Mouse (Mus musculus): ENCODE measurements around the gene Zfp213. TPM values are rescaled to one million over a fixed set of nuclear protein-coding genes. Genes with fewer than 3 reads are reported as not detected.

The Zfp213 gene
- polyA plus RNA-seq, 1 experiment from 2014 or later, result 14.8 TPM

- DNase-seq (ENCODE audit: low spot score) (no peak), ATAC-seq (replicated peaks; ENCODE audit: low FRiP score) (no peak)
- no peak overlapping the region for H3K4me3 ChIP-seq (ENCODE audit: low read depth, low read length)
- no peak overlapping the region for H3K9ac ChIP-seq (ENCODE audit: low read depth, low read length)
- peaks cover 19% of the 10 kb centered on the region for H3K4me1 ChIP-seq (replicated peaks; ENCODE audit: control insufficient read depth, insufficient read depth, low read length)
- no peak overlapping the region for H3K4me2 ChIP-seq
- no peaks in the 10 kb centered on the region for H3K27me3 ChIP-seq (replicated peaks; ENCODE audit: control insufficient read depth, insufficient read depth, low read length)
- no peaks in the 10 kb centered on the region for H3K9me3 ChIP-seq (ENCODE audit: control insufficient read depth, low read length)
- H3K36me3 ChIP-seq (ENCODE audit: control insufficient read depth, insufficient read depth, low read length), result no peaks in the 10 kb centered on the region
- WGBS, result 83% methylated on average over 1 of the region's 1 CpGs
- H3K27ac ChIP-seq (ENCODE audit: low read depth, low read length), result no peak overlapping the region
These were observed 19.3 kb downstream of the Zfp213 start for GRCm38 (mm10) chr17:23544766-23545165.

- Histone ChIP-seq H3K4me1 (replicated peaks; ENCODE audit: control insufficient read depth, insufficient read depth, low read length) (peaks cover 19% of the 10 kb centered on the region), H3K4me3 (ENCODE audit: low read depth, low read length) (no peak overlapping the region), H3K36me3 (ENCODE audit: control insufficient read depth, insufficient read depth, low read length) (no peaks in the 10 kb centered on the region), H3K4me2 (no peak overlapping the region), H3K9ac (ENCODE audit: low read depth, low read length) (no peak overlapping the region), H3K27me3 (replicated peaks; ENCODE audit: control insufficient read depth, insufficient read depth, low read length) (no peaks in the 10 kb centered on the region), H3K9me3 (ENCODE audit: control insufficient read depth, low read length) (no peaks in the 10 kb centered on the region), H3K27ac (ENCODE audit: low read depth, low read length) (no peak overlapping the region)
- ATAC-seq (replicated peaks; ENCODE audit: low FRiP score) (no peak), DNase-seq (ENCODE audit: low spot score) (no peak)
- WGBS, result 68% methylated on average over 4 of the region's 4 CpGs
These were observed 20.1 kb downstream of the Zfp213 start for GRCm38 (mm10) chr17:23543983-23544382.

GRCm38 (mm10) chr17:23543325-23543724 is 20.7 kb downstream of the Zfp213 start:
- Histone ChIP-seq H3K4me2 (peak overlapping the region; percentile 19; the same call in 1 of the 2 replicates), H3K36me3 (ENCODE audit: control insufficient read depth, insufficient read depth, low read length) (no peaks in the 10 kb centered on the region), H3K4me3 (ENCODE audit: low read depth, low read length) (no peak overlapping the region), H3K9me3 (ENCODE audit: control insufficient read depth, low read length) (no peaks in the 10 kb centered on the region), H3K27me3 (replicated peaks; ENCODE audit: control insufficient read depth, insufficient read depth, low read length) (no peaks in the 10 kb centered on the region), H3K4me1 (replicated peaks; ENCODE audit: control insufficient read depth, insufficient read depth, low read length) (peaks cover 19% of the 10 kb centered on the region), H3K9ac (ENCODE audit: low read depth, low read length) (no peak overlapping the region), H3K27ac (ENCODE audit: low read depth, low read length) (no peak overlapping the region)
- DNase-seq (ENCODE audit: low spot score), result no peak
- no peak for ATAC-seq (replicated peaks; ENCODE audit: low FRiP score)
- 22% methylated on average over 5 of the region's 5 CpGs for WGBS

- no peaks in the 10 kb centered on the region for H3K9me3 ChIP-seq (ENCODE audit: control insufficient read depth, low read length)
- H3K4me1 ChIP-seq (replicated peaks; ENCODE audit: control insufficient read depth, insufficient read depth, low read length), result peaks cover 19% of the 10 kb centered on the region
- 0 out of 2 replicates have a peak overlapping the region, but pooled peaks have one; percentile 5 for H3K4me3 ChIP-seq (ENCODE audit: low read depth, low read length)
- H3K9ac ChIP-seq (ENCODE audit: low read depth, low read length), result no peak overlapping the region
- ATAC-seq (replicated peaks; ENCODE audit: low FRiP score) (no peak), DNase-seq (ENCODE audit: low spot score) (no peak)
- H3K4me2 ChIP-seq, result peak overlapping the region; percentile 19; the same call in 1 of the 2 replicates
- H3K27ac ChIP-seq (ENCODE audit: low read depth, low read length), result no peak overlapping the region
- no peaks in the 10 kb centered on the region for H3K36me3 ChIP-seq (ENCODE audit: control insufficient read depth, insufficient read depth, low read length)
- H3K27me3 ChIP-seq (replicated peaks; ENCODE audit: control insufficient read depth, insufficient read depth, low read length), result no peaks in the 10 kb centered on the region
- 37% methylated on average over 4 of the region's 4 CpGs for WGBS
These were observed 21.2 kb downstream of the Zfp213 start for GRCm38 (mm10) chr17:23542835-23543234.

- DNase-seq (ENCODE audit: low spot score) (no peak), ATAC-seq (replicated peaks; ENCODE audit: low FRiP score) (no peak)
- no peaks in the 10 kb centered on the region for H3K36me3 ChIP-seq (ENCODE audit: control insufficient read depth, insufficient read depth, low read length)
- WGBS, result 22% methylated on average over 12 of the region's 12 CpGs
- peaks cover 19% of the 10 kb centered on the region for H3K4me1 ChIP-seq (replicated peaks; ENCODE audit: control insufficient read depth, insufficient read depth, low read length)
- no peak overlapping the region for H3K27ac ChIP-seq (ENCODE audit: low read depth, low read length)
- H3K4me2 ChIP-seq, result peak overlapping the region; percentile 55
- H3K9ac ChIP-seq (ENCODE audit: low read depth, low read length), result 0 out of 2 replicates have a peak overlapping the region, but pooled peaks have one; percentile 3
- peak overlapping the region; percentile 35 for H3K4me3 ChIP-seq (ENCODE audit: low read depth, low read length)
- H3K9me3 ChIP-seq (ENCODE audit: control insufficient read depth, low read length), result no peaks in the 10 kb centered on the region
- H3K27me3 ChIP-seq (replicated peaks; ENCODE audit: control insufficient read depth, insufficient read depth, low read length), result no peaks in the 10 kb centered on the region
These were observed 21.9 kb downstream of the Zfp213 start for GRCm38 (mm10) chr17:23542004-23542720.

GRCm38 (mm10) chr17:23540605-23541475 is 23.2 kb downstream of the Zfp213 start:
- H3K4me1 ChIP-seq (replicated peaks; ENCODE audit: control insufficient read depth, insufficient read depth, low read length), result peaks cover 19% of the 10 kb centered on the region
- peak; percentile 84 for DNase-seq (ENCODE audit: low spot score)
- H3K4me3 ChIP-seq (ENCODE audit: low read depth, low read length), result peak overlapping the region; percentile 53
- no peaks in the 10 kb centered on the region for H3K36me3 ChIP-seq (ENCODE audit: control insufficient read depth, insufficient read depth, low read length)
- H3K27ac ChIP-seq (ENCODE audit: low read depth, low read length), result no peak overlapping the region
- 9% methylated on average over 31 of the region's 31 CpGs for WGBS
- no peaks in the 10 kb centered on the region for H3K9me3 ChIP-seq (ENCODE audit: control insufficient read depth, low read length)
- H3K9ac ChIP-seq (ENCODE audit: low read depth, low read length), result peak overlapping the region; percentile 35
- no peaks in the 10 kb centered on the region for H3K27me3 ChIP-seq (replicated peaks; ENCODE audit: control insufficient read depth, insufficient read depth, low read length)
- peak; percentile 78 for ATAC-seq (replicated peaks; ENCODE audit: low FRiP score)
- H3K4me2 ChIP-seq, result peak overlapping the region; percentile 66

- H3K4me1 ChIP-seq (replicated peaks; ENCODE audit: control insufficient read depth, insufficient read depth, low read length), result peaks cover 19% of the 10 kb centered on the region
- no peaks in the 10 kb centered on the region for H3K36me3 ChIP-seq (ENCODE audit: control insufficient read depth, insufficient read depth, low read length)
- WGBS, result 40% methylated on average over 3 of the region's 3 CpGs
- peak overlapping the region; percentile 66 for H3K4me2 ChIP-seq
- H3K27ac ChIP-seq (ENCODE audit: low read depth, low read length), result no peak overlapping the region
- H3K4me3 ChIP-seq (ENCODE audit: low read depth, low read length), result peak overlapping the region; percentile 53
- DNase-seq (ENCODE audit: low spot score) (no peak), ATAC-seq (replicated peaks; ENCODE audit: low FRiP score) (peak; percentile 3; the same call in 1 of the 2 replicates)
- no peaks in the 10 kb centered on the region for H3K27me3 ChIP-seq (replicated peaks; ENCODE audit: control insufficient read depth, insufficient read depth, low read length)
- peak overlapping the region; percentile 35 for H3K9ac ChIP-seq (ENCODE audit: low read depth, low read length)
- no peaks in the 10 kb centered on the region for H3K9me3 ChIP-seq (ENCODE audit: control insufficient read depth, low read length)
These were observed 23.9 kb downstream of the Zfp213 start for GRCm38 (mm10) chr17:23540106-23540505.

GRCm38 (mm10) chr17:23539608-23540007 is 24.4 kb downstream of the Zfp213 start:
- H3K4me2 ChIP-seq, result no peak overlapping the region
- 89% methylated on average over 5 of the region's 5 CpGs for WGBS
- ATAC-seq (replicated peaks; ENCODE audit: low FRiP score) (no peak), DNase-seq (ENCODE audit: low spot score) (no peak)
- no peaks in the 10 kb centered on the region for H3K9me3 ChIP-seq (ENCODE audit: control insufficient read depth, low read length)
- H3K36me3 ChIP-seq (ENCODE audit: control insufficient read depth, insufficient read depth, low read length), result no peaks in the 10 kb centered on the region
- H3K27me3 ChIP-seq (replicated peaks; ENCODE audit: control insufficient read depth, insufficient read depth, low read length), result no peaks in the 10 kb centered on the region
- H3K4me3 ChIP-seq (ENCODE audit: low read depth, low read length), result no peak overlapping the region
- H3K9ac ChIP-seq (ENCODE audit: low read depth, low read length), result no peak overlapping the region
- H3K27ac ChIP-seq (ENCODE audit: low read depth, low read length), result no peak overlapping the region
- H3K4me1 ChIP-seq (replicated peaks; ENCODE audit: control insufficient read depth, insufficient read depth, low read length), result peaks cover 19% of the 10 kb centered on the region
